Mouse (Mus musculus) lung, embryonic 14.5 days (tissue): ENCODE measurements at regions not wholly inside any gene's neighbourhood (a gene's known extent, or its start where the extent isn't known, plus 50 kb on each side); places are given as distances from the start of the nearest gene placed in this dataset.
A peak's percentile ranks its signal among the peaks of the same experiment; 100 is the strongest.

Source experiments
- ATAC-seq: fragments of 200-750 bp; cut with Nextera tagmentation; 2 replicates; pipeline ENCODE4 v1.8.0; 2017; ENCODE audit warnings: mild to moderate bottlenecking, moderate TSS enrichment, moderate library complexity; ENCODE audit not compliant: insufficient read depth
- DNase-seq: peaks from one replicate; pipeline ENCODE4 v3.0.0-alpha.2; 2015
- H3K27ac ChIP-seq: fragments of 300-500 bp; sonication (generic); 2 replicates; pipeline ENCODE4 v1.5.1; 2014; ENCODE audit warnings: low read depth, mild to moderate bottlenecking, moderate library complexity
- H3K27me3 ChIP-seq: fragments of 300-500 bp; sonication (generic); 2 replicates; pipeline ENCODE4 v1.6.1; 2014; ENCODE audit warnings: low read length, control low read depth; ENCODE audit not compliant: insufficient read depth
- H3K36me3 ChIP-seq: fragments of 300-500 bp; sonication (generic); 2 replicates; pipeline ENCODE4 v1.6.1; 2014; ENCODE audit warnings: control low read depth; ENCODE audit not compliant: insufficient read depth
- H3K4me1 ChIP-seq: fragments of 300-500 bp; sonication (generic); 2 replicates; pipeline ENCODE4 v1.6.1; 2014; ENCODE audit warnings: antibody characterized with exemption, control low read depth; ENCODE audit not compliant: insufficient read depth
- H3K4me2 ChIP-seq: fragments of 300-500 bp; sonication (generic); 2 replicates; pipeline ENCODE4 v1.6.1; 2014; ENCODE audit warnings: mild to moderate bottlenecking
- H3K4me3 ChIP-seq: fragments of 300-500 bp; sonication (generic); 2 replicates; pipeline ENCODE4 v1.5.1; 2014; ENCODE audit warnings: low read depth, low read length
- H3K9ac ChIP-seq: fragments of 300-500 bp; sonication (generic); 2 replicates; pipeline ENCODE4 v1.6.1; 2014
- H3K9me3 ChIP-seq: fragments of 300-500 bp; sonication (generic); 2 replicates; pipeline ENCODE4 v1.6.1; 2016; ENCODE audit warnings: low read depth, low read length, control low read depth
- CTCF ChIP-seq: IDR thresholded peaks from 2 replicates; pipeline ENCODE4 v1.5.1; 2016; ENCODE audit warnings: antibody characterized with exemption, low read depth
- WGBS: fragments of 180-500 bp; shearing (Covaris S2); extraction: QIAGEN DNeasy Blood & Tissue Kit; methylation state at CpG from one replicate; pipeline ENCODE4 v1.1.7; 2014; 5-methylcytosine and 5-hydroxymethylcytosine counted together

GRCm38 (mm10) chr1:91624028-91624427 lies 83.7 kb downstream of the Asb1 start:
- TF ChIP-seq CTCF = no peak
- Histone ChIP-seq H3K27ac (no peak overlapping the region), H3K27me3 (no peaks in the 10 kb centered on the region), H3K9me3 (no peaks in the 10 kb centered on the region), H3K4me3 (no peak overlapping the region), H3K4me2 (no peak overlapping the region), H3K4me1 (no peaks in the 10 kb centered on the region), H3K9ac (no peak overlapping the region; the same call in 1 of the 2 replicates), H3K36me3 (no peaks in the 10 kb centered on the region)
- DNase-seq = no peak
- 48% methylated on average over 8 of the region's 8 CpGs for WGBS
- ATAC-seq = no peak

- no peak for TF ChIP-seq CTCF
- WGBS = 62% methylated on average over 11 of the region's 11 CpGs
- ATAC-seq (no peak), DNase-seq (peak; percentile 22)
- Histone ChIP-seq H3K4me2 (no peak overlapping the region), H3K9ac (no peak overlapping the region), H3K27ac (no peak overlapping the region), H3K27me3 (no peaks in the 10 kb centered on the region), H3K9me3 (no peaks in the 10 kb centered on the region), H3K4me3 (no peak overlapping the region), H3K36me3 (no peaks in the 10 kb centered on the region), H3K4me1 (no peaks in the 10 kb centered on the region)
These were observed 84.4 kb downstream of the Asb1 start for GRCm38 (mm10) chr1:91624531-91625300.

GRCm38 (mm10) chr1:91626090-91626489 lies 85.7 kb downstream of the Asb1 start:
- Histone ChIP-seq H3K4me1 (no peaks in the 10 kb centered on the region), H3K27me3 (no peaks in the 10 kb centered on the region), H3K9ac (no peak overlapping the region), H3K4me2 (no peak overlapping the region), H3K9me3 (no peaks in the 10 kb centered on the region), H3K36me3 (no peaks in the 10 kb centered on the region), H3K4me3 (no peak overlapping the region), H3K27ac (no peak overlapping the region; the same call in 1 of the 2 replicates)
- peak; percentile 44 for DNase-seq
- 31% methylated on average over 11 of the region's 11 CpGs for WGBS
- TF ChIP-seq CTCF = no peak
- ATAC-seq = no peak

GRCm38 (mm10) chr1:91630206-91630605 lies 89.9 kb downstream of the Asb1 start:
- Histone ChIP-seq H3K9ac (no peak overlapping the region), H3K4me3 (no peak overlapping the region), H3K27ac (no peak overlapping the region), H3K4me1 (no peaks in the 10 kb centered on the region), H3K27me3 (no peaks in the 10 kb centered on the region), H3K9me3 (no peaks in the 10 kb centered on the region), H3K4me2 (no peak overlapping the region), H3K36me3 (no peaks in the 10 kb centered on the region)
- ATAC-seq (no peak), DNase-seq (no peak)
- 35% methylated on average over 12 of the region's 12 CpGs for WGBS
- TF ChIP-seq CTCF = no peak

GRCm38 (mm10) chr1:91630871-91631410 lies 90.6 kb downstream of the Asb1 start:
- no peak for ATAC-seq
- no peak overlapping the region for H3K4me2 ChIP-seq
- TF ChIP-seq CTCF = no peak
- H3K9me3 ChIP-seq = no peaks in the 10 kb centered on the region
- H3K27ac ChIP-seq = no peak overlapping the region
- no peaks in the 10 kb centered on the region for H3K36me3 ChIP-seq
- no peaks in the 10 kb centered on the region for H3K4me1 ChIP-seq
- H3K9ac ChIP-seq = no peak overlapping the region
- H3K4me3 ChIP-seq = no peak overlapping the region
- WGBS = 74% methylated on average over 6 of the region's 6 CpGs
- no peak for DNase-seq
- H3K27me3 ChIP-seq = no peaks in the 10 kb centered on the region

GRCm38 (mm10) chr1:91632906-91633493 lies 92.7 kb downstream of the Asb1 start:
- Histone ChIP-seq H3K27ac (no peak overlapping the region), H3K36me3 (no peaks in the 10 kb centered on the region), H3K9ac (no peak overlapping the region), H3K4me3 (no peak overlapping the region), H3K4me2 (no peak overlapping the region), H3K9me3 (no peaks in the 10 kb centered on the region), H3K4me1 (no peaks in the 10 kb centered on the region), H3K27me3 (no peaks in the 10 kb centered on the region)
- WGBS = 77% methylated on average over 15 of the region's 15 CpGs
- ATAC-seq (no peak), DNase-seq (no peak)
- TF ChIP-seq CTCF = no peak

- H3K9me3 ChIP-seq = no peaks in the 10 kb centered on the region
- no peak for TF ChIP-seq CTCF
- ATAC-seq (no peak), DNase-seq (no peak)
- H3K36me3 ChIP-seq = no peaks in the 10 kb centered on the region
- H3K27me3 ChIP-seq = no peaks in the 10 kb centered on the region
- H3K4me3 ChIP-seq = no peak overlapping the region
- WGBS = 79% methylated on average over 2 of the region's 2 CpGs
- H3K4me1 ChIP-seq = no peaks in the 10 kb centered on the region
- H3K4me2 ChIP-seq = no peak overlapping the region
- H3K27ac ChIP-seq = no peak overlapping the region
- no peak overlapping the region for H3K9ac ChIP-seq
These were observed 96.2 kb downstream of the Asb1 start for GRCm38 (mm10) chr1:91636571-91636970.
